Mouse (Mus musculus) stomach, embryonic 14.5 days (tissue): ENCODE measurements at regions not wholly inside any gene's neighbourhood (a gene's known extent, or its start where the extent isn't known, plus 50 kb on each side); places are given as distances from the start of the nearest gene placed in this dataset.

Experiments
- ATAC-seq: fragments of 200-750 bp; cut with Nextera tagmentation; 2 replicates; pipeline ENCODE4 v1.8.0; 2017; ENCODE audit warnings: low read depth, moderate TSS enrichment; ENCODE audit not compliant: insufficient number of reproducible peaks, insufficient read depth, low FRiP score
- H3K27ac ChIP-seq: fragments of 300-500 bp; sonication (generic); 2 replicates; pipeline ENCODE4 v1.5.1; 2014; ENCODE audit warnings: mild to moderate bottlenecking, low read length, moderate library complexity, mixed read lengths
- H3K27me3 ChIP-seq: fragments of 300-500 bp; sonication (generic); 2 replicates; pipeline ENCODE4 v1.6.1; 2014; ENCODE audit warnings: low read length, control low read depth, mixed read lengths; ENCODE audit not compliant: control insufficient read depth, insufficient read depth
- H3K36me3 ChIP-seq: fragments of 300-500 bp; sonication (generic); 2 replicates; pipeline ENCODE4 v1.6.1; 2014; ENCODE audit warnings: mild to moderate bottlenecking, control low read depth, low read length, moderate library complexity, mixed read lengths; ENCODE audit not compliant: control insufficient read depth, insufficient read depth
- H3K4me1 ChIP-seq: fragments of 300-500 bp; sonication (generic); 2 replicates; pipeline ENCODE4 v1.6.1; 2014; ENCODE audit warnings: low read length, control low read depth, mixed read lengths; ENCODE audit not compliant: control insufficient read depth, insufficient read depth
- H3K4me2 ChIP-seq: fragments of 300-500 bp; sonication (generic); replicated peaks from 2 replicates; pipeline ENCODE4 v1.6.1; 2014; ENCODE audit warnings: low read depth, low read length, control low read depth
- H3K4me3 ChIP-seq: fragments of 300-500 bp; sonication (generic); 2 replicates; pipeline ENCODE4 v1.5.1; 2014; ENCODE audit warnings: low read depth, low read length, control low read depth
- H3K9ac ChIP-seq: fragments of 300-500 bp; sonication (generic); replicated peaks from 2 replicates; pipeline ENCODE4 v1.6.1; 2014; ENCODE audit warnings: low read depth, mild to moderate bottlenecking, control low read depth, low read length, moderate library complexity, mixed read lengths
- H3K9me3 ChIP-seq: fragments of 300-500 bp; sonication (generic); 2 replicates; pipeline ENCODE4 v1.6.1; 2016; ENCODE audit warnings: low read depth, low read length, control low read depth; ENCODE audit not compliant: control insufficient read depth
- WGBS: fragments of 180-500 bp; shearing (Covaris S2); extraction: QIAGEN DNeasy Blood & Tissue Kit; methylation state at CpG from one replicate; pipeline ENCODE4 v1.1.7; 2014; 5-methylcytosine and 5-hydroxymethylcytosine counted together

DNA sequence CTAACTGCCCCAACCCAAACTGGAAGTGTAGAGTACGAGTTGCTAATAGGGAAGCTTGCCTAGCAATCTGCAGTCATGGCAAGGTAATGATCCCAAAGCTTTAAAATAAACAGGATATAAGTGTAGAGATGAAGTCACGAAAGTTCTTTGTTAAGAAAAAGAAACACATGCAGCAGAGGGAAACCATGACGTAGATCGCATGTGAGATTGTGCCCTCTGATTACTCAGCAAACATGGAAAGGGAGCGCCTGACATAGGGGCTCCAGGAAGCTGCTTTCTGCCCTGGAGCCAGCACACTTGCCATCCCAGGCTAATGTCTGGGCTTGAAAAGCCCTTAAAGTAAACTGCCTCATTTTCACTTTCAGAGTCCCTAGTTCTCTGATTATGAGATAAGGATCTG is 132.4 kb downstream of the Trib2 start:
- 46% methylated on average over 5 of the region's 5 CpGs for WGBS
- 0 out of 2 replicates have a peak, but pooled peaks cover 3% of the 10 kb centered on the region for H3K4me1 ChIP-seq
- no peak for ATAC-seq
- no peak overlapping the region for H3K4me2 ChIP-seq
- no peaks in the 10 kb centered on the region for H3K36me3 ChIP-seq
- no peak overlapping the region for H3K27ac ChIP-seq
- no peak overlapping the region for H3K9ac ChIP-seq
- no peaks in the 10 kb centered on the region for H3K27me3 ChIP-seq
- no peak overlapping the region for H3K4me3 ChIP-seq
- H3K9me3 ChIP-seq, result no peaks in the 10 kb centered on the region

DNA sequence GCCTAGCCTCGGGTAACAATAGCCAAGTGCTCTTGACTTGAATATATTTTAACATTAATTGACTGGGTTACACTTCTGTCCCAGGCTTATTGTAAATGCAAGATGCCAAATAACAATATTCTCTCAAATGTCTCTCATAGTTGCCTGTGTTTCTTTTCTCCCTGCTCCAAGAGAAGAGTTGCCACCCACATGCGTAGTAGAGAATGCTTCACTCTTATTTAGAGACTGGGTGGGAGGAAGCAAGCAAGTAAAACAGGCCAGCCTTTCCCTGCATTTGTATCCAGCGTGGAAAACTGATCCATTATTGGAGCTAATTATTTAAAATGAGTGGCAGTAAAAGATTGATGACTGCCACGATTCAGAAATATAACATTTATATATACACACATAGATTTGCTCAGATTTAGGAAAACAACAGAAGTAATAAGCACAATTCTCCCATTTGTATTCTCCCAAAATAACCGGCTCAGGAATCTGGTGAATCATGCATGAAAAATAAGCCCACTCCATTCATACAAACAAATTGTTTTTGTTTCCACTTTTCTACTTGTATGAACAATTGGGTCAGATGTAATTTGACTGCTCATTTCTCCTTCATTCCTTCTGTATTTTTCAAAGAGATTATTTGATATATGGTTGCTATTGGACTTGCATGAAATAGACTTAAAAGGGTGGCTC is 134.9 kb downstream of the Trib2 start:
- Histone ChIP-seq H3K9ac (no peak overlapping the region), H3K9me3 (no peaks in the 10 kb centered on the region), H3K27me3 (no peaks in the 10 kb centered on the region), H3K36me3 (no peaks in the 10 kb centered on the region), H3K4me3 (no peak overlapping the region), H3K27ac (no peak overlapping the region), H3K4me2 (no peak overlapping the region), H3K4me1 (0 out of 2 replicates have a peak, but pooled peaks cover 3% of the 10 kb centered on the region)
- WGBS, result 77% methylated on average over 5 of the region's 5 CpGs
- ATAC-seq, result no peak

DNA sequence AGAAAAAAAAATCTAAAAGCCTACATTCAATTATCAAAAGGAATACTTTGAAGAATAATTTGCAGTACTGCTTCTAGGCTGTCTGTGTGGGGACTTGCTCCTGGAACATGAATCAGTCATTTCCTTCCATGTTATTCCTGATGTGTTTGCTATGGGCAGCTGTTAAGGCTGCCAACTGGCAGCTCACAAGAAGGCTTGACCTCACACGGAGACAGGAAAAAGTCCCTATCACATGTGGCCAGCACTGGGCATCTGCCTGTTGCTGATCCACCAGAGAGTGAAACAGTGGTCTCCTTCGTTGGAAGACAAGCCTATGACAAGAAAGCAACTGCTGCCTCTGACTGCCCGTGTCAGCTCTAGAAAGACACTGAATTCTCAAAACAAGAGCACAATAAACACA is 140.6 kb downstream of the Trib2 start:
- no peak overlapping the region for H3K4me2 ChIP-seq
- H3K36me3 ChIP-seq, result no peaks in the 10 kb centered on the region
- ATAC-seq, result no peak
- WGBS, result 81% methylated on average over 3 of the region's 3 CpGs
- H3K4me3 ChIP-seq, result no peak overlapping the region
- H3K4me1 ChIP-seq, result no peaks in the 10 kb centered on the region
- no peaks in the 10 kb centered on the region for H3K27me3 ChIP-seq
- no peaks in the 10 kb centered on the region for H3K9me3 ChIP-seq
- H3K27ac ChIP-seq, result no peak overlapping the region
- no peak overlapping the region for H3K9ac ChIP-seq

DNA sequence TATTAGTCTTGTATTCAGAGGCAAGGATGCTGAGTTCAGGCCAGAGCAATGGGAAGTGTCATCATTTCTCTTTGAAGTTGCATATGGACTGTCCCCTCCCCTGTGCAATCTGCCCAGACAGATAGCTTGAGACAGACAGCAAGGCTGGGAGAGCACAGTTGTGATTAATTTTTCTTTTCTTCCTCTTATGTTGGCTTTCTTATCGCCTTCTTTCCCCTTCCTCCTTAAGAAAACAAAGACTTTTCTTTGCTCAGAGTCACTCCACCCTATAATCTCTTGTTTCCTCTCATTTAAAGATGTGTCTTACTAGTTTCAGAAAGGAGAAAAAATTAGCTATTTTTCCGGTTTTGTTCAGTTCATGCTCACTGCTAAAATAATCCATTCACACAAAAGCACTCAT is 157.0 kb downstream of the Trib2 start:
- ATAC-seq, result no peak
- Histone ChIP-seq H3K27ac (no peak overlapping the region), H3K36me3 (no peaks in the 10 kb centered on the region), H3K27me3 (no peaks in the 10 kb centered on the region), H3K9ac (no peak overlapping the region), H3K4me3 (no peak overlapping the region), H3K9me3 (no peaks in the 10 kb centered on the region), H3K4me1 (no peaks in the 10 kb centered on the region), H3K4me2 (no peak overlapping the region)
- WGBS, result 50% methylated on average over 2 of the region's 2 CpGs

DNA sequence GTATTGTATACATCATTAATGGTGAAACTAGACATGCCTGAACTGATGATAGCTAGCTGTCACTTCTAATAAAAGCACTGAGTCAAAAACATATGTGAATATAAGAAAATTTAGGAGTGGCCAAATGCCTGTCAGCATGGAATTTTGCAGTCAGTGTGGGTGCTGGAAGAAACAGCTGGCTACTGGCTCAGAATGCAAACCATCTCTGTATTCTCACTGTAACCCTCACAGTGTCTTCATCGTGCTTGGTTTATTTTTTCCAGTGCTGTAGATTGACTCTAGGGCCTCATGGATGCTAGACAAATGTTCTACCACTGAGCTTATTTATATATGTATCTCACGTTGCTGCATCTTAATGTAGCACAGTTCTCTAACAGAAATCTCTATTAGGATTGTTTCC is 157.4 kb downstream of the Trib2 start:
- no peak for ATAC-seq
- WGBS, result 52% methylated on average over 2 of the region's 2 CpGs

DNA sequence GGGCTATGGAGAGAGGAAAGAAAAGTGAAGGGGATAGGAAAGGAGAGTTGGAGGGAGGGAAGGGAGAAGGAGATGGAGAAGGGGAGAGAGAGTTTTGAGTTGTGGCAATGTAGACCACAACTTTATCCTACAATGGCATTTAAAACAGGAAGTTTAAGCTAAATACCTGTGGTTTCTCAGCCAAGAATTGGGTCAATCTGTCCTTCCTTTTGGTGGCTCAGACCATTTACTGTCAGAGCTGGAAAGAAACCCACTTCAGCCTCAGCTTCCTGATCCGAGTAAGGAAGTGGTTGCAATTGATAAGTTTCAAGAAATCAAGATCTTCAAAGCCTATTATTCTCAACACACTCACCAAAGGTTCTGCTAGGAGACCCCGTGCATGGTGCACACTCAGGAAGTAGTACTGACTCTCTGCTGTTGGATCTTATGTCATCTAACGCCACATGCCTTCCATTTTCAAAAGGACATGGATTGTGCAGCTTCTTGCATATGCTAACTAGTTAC is 158.9 kb downstream of the Trib2 start:
- ATAC-seq, result no peak
- Histone ChIP-seq H3K36me3 (no peaks in the 10 kb centered on the region), H3K27me3 (no peaks in the 10 kb centered on the region), H3K27ac (no peak overlapping the region), H3K4me1 (no peaks in the 10 kb centered on the region), H3K4me2 (no peak overlapping the region), H3K4me3 (no peak overlapping the region), H3K9me3 (no peaks in the 10 kb centered on the region), H3K9ac (no peak overlapping the region)
- WGBS, result 81% methylated on average over 3 of the region's 3 CpGs

More for the DNA sequence above, 157.4 kb downstream of the Trib2 start:
- Histone ChIP-seq H3K9me3 (no peaks in the 10 kb centered on the region), H3K9ac (no peak overlapping the region), H3K4me1 (no peaks in the 10 kb centered on the region), H3K4me2 (no peak overlapping the region), H3K27me3 (no peaks in the 10 kb centered on the region), H3K36me3 (no peaks in the 10 kb centered on the region), H3K27ac (no peak overlapping the region), H3K4me3 (no peak overlapping the region)

DNA sequence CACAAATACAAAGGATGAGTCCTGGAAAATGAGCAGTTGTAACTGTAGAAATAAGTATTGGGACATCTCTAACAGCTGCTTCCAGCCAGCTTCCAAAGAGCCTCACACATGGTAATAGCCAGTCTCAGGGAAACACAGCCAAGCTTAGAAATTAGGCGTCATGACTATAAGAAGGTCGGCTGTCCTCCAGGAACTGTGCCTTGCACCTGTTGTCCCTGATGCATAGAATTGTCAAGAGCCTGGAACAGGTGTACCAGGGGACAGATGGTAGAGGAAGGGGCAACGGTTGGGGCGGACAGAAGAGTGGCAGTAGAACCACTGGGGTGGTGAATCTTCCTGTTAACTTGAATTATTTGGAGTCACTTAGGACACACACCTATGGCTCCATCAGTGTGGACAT is 162.1 kb downstream of the Trib2 start:
- no peaks in the 10 kb centered on the region for H3K36me3 ChIP-seq
- ATAC-seq, result no peak
- WGBS, result 85% methylated on average over 4 of the region's 4 CpGs

DNA sequence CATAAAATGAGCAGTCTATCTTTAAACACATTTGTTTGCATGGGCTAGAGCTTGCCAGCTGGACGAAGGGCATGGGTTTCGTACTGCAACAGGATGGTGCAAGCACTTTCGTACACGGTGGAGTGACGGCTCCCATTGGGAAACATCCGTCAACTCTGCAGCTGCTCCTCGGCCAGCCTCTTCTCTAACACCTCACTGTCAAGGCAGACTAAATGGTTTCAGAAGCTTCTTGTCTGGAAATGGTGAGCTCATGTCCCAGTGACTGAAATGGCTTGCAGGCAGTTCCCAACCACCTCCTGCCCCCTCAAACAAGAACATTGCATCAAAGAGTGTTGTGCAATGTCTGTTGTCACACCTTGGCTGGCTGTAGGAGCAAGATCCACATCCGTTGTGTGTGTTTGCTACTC is 163.4 kb downstream of the Trib2 start:
- 33% methylated on average over 8 of the region's 8 CpGs for WGBS
- H3K4me1 ChIP-seq, result no peaks in the 10 kb centered on the region
- no peak overlapping the region for H3K4me3 ChIP-seq
- H3K27me3 ChIP-seq, result no peaks in the 10 kb centered on the region
- no peak overlapping the region for H3K27ac ChIP-seq
- no peak overlapping the region for H3K9ac ChIP-seq
- H3K4me2 ChIP-seq, result no peak overlapping the region
- ATAC-seq, result no peak
- no peaks in the 10 kb centered on the region for H3K9me3 ChIP-seq
- no peaks in the 10 kb centered on the region for H3K36me3 ChIP-seq

More for the DNA sequence above, 162.1 kb downstream of the Trib2 start:
- Histone ChIP-seq H3K9me3 (no peaks in the 10 kb centered on the region), H3K9ac (no peak overlapping the region), H3K4me2 (no peak overlapping the region), H3K27ac (no peak overlapping the region), H3K4me1 (no peaks in the 10 kb centered on the region), H3K4me3 (no peak overlapping the region), H3K27me3 (no peaks in the 10 kb centered on the region)

DNA sequence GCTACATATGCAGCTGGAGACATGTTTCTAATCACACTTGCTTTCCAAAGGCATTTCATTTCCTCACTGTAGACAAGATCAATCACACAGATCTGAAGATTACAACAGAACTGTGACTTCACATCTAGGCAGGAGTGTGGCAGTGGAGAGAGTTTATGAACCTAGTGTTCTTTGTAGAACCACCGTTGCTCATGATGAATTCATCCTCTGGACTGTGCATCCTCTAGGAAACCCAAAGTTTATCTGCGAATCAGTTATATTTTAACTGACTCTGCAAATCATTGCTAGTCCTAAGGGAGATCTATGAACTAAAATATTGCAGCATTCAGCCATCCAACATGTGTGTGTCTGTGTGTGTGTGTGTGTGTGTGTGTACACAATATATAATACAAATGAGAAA is 165.4 kb downstream of the Trib2 start:
- Histone ChIP-seq H3K9me3 (no peaks in the 10 kb centered on the region), H3K4me3 (no peak overlapping the region), H3K36me3 (no peaks in the 10 kb centered on the region), H3K27me3 (no peaks in the 10 kb centered on the region), H3K4me1 (no peaks in the 10 kb centered on the region), H3K27ac (no peak overlapping the region), H3K4me2 (no peak overlapping the region), H3K9ac (no peak overlapping the region)
- 94% methylated on average over 2 of the region's 2 CpGs for WGBS
- ATAC-seq, result no peak
